Mouse (Mus musculus) cortical plate, adult 2 months (tissue): Measurements from ENCODE around the gene AI182371.

Experiments
- CTCF ChIP-seq: fragments of 200-500 bp; IDR thresholded peaks from 2 replicates; pipeline ENCODE4 v1.5.1; 2011; ENCODE audit warnings: mild to moderate bottlenecking, control low read depth, low read length; ENCODE audit not compliant: insufficient read depth; ENCODE audit errors: extremely low read depth
- POLR2A ChIP-seq: fragments of 200-500 bp; IDR thresholded peaks from 2 replicates; pipeline ENCODE4 v1.6.1; 2011; ENCODE audit warnings: mild to moderate bottlenecking, low read length, control low read depth; ENCODE audit not compliant: insufficient read depth; ENCODE audit errors: extremely low read depth

DNA sequence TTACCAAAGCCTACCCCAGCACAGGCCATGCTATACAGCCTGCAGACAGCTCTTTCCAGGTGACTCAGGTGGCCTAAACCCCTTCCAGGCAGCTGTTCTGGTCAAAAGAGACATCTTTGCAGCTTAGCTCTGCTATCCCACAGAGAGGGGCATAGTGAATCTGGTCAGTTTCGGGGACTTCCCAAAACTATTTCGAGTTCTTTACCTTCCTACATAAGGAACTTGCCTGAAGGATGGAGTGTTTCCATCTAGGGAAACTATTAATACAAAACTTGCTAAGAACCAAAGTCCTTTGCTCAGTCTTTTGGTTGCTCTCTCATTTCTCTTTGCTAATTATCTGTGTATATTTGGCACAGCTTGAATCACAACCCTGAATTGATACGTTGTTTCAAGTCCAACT lies 40.3 kb upstream of the AI182371 start:
- TF ChIP-seq POLR2A: no peak
- TF ChIP-seq CTCF: no peak
